Comparison of ENCODE assay signal across 20 mouse cellular contexts in the genomic region with DNA sequence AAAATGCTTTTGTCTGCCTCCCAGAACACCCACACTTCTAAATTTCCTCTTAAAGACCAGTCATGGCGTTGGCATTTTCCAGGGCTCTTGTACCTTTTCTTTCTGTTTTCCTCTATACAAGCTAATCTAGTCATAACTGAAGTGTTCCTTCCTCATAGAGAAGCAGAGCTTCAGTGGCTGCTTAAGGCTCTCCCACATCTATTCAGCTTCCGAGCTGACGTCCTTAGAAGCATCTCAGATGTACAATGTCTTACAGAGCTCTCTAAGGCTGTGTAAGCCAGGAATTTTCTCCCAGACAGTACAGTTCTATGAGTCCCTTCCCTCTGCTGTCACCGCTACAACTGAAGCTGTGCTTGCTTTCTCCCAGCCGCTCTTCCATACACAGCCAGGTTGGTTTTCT.
"Had no signal": no experiment of that assay in that cellular context is flagged by ENCODE, and none has a peak within 500 bp of the region (broad histone marks: within the 10 kb centered on the region; RNA-seq: fewer than 3 reads in every experiment).

No protein-coding gene starts in this region.

- H3K36me3 ChIP-seq: liver, embryonic 15.5 days; lung, embryonic 15.5 days; stomach, embryonic 15.5 days had no signal

- H3K27ac ChIP-seq: liver, embryonic 12.5 days; liver, embryonic 15.5 days; lung, embryonic 15.5 days; midbrain, embryonic 10.5 days; midbrain, embryonic 13.5 days; neural tube, embryonic 13.5 days; stomach, embryonic 15.5 days had no signal

- H3K9ac ChIP-seq: liver, embryonic 12.5 days; liver, embryonic 15.5 days; lung, embryonic 15.5 days; midbrain, embryonic 13.5 days; neural tube, embryonic 13.5 days; stomach, embryonic 15.5 days had no signal

- H3K4me3 ChIP-seq: liver, embryonic 12.5 days; liver, embryonic 15.5 days; lung, embryonic 15.5 days; megakaryocyte, embryonic 14.5 days; midbrain, embryonic 10.5 days; midbrain, embryonic 13.5 days; myocyte; neural tube, embryonic 13.5 days; stomach, embryonic 15.5 days had no signal

- H3K4me1 ChIP-seq: liver, embryonic 12.5 days; liver, embryonic 15.5 days; lung, embryonic 15.5 days; stomach, embryonic 15.5 days had no signal

- H3K4me2 ChIP-seq: liver, embryonic 12.5 days; liver, embryonic 15.5 days; lung, embryonic 15.5 days; midbrain, embryonic 13.5 days; neural tube, embryonic 13.5 days; stomach, embryonic 15.5 days had no signal

- DNase-seq: kidney, postnatal 14 days; kidney, postnatal 4 days; liver; lung, adult 18-20 months; lung, postnatal 10 days; lung, postnatal 36 days; retina, postnatal 1 day; right cerebral cortex, postnatal 25 days; spleen, adult 18-20 months; thymus, postnatal 25 days had no signal

- H3K27me3 ChIP-seq: liver, embryonic 12.5 days; liver, embryonic 15.5 days; lung, embryonic 15.5 days; megakaryocyte, embryonic 14.5 days; midbrain, embryonic 13.5 days; neural tube, embryonic 13.5 days; stomach, embryonic 15.5 days had no signal

- ATAC-seq: liver, embryonic 12.5 days; midbrain, embryonic 13.5 days; midbrain, embryonic 16.5 days had no signal

- H3K9me3 ChIP-seq: liver, embryonic 12.5 days; liver, embryonic 15.5 days; lung, embryonic 15.5 days; megakaryocyte, embryonic 14.5 days; midbrain, embryonic 10.5 days; midbrain, embryonic 13.5 days; neural tube, embryonic 13.5 days; stomach, embryonic 15.5 days had no signal
